Mouse (Mus musculus): ENCODE results near the gene Mbd3. TPM values are rescaled to one million over a fixed set of nuclear protein-coding genes. Genes with fewer than 3 reads are reported as not detected.

Gene Mbd3
- total RNA-seq, 2 experiments from 2014 or later = 139 to 150 TPM

DNA sequence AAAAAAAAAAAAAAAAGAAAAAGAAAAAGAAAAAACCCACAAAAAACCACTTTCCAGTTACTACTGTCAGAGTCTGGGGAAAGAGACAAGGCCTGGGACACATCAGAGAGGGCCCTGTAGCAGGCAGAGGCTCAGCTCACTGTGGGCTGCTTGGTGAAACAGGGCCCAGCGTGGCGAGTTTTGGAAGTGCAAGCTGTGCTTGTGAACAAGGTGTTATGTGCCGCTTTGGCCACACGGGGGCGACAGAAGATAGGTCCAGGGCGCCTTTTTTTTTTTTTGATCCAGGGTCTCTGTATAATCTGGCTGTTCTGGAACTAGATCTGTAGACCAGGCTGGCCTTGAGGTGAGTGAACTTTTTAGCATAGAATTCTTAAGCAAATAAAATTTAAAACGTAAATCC, 23.2 kb downstream of the Mbd3 start:
- peak; percentile 94 for TF ChIP-seq CTCF (IDR thresholded peaks at IDR 0.05)
- Histone ChIP-seq H3K4me3 (no peak overlapping the region), H3K27ac (no peak overlapping the region)
- intact Hi-C loops (cut with DNase I) = loop anchor here (10.0 kb wide), 1 partner anchor 201 kb away; the partner anchor contains the start of genes 1600002K03Rik and Efna2
- DNase-seq (ENCODE audit: extremely low spot score in 1 of 2, low spot score in 2 of 2) = peak; percentile 83 to 88

DNA sequence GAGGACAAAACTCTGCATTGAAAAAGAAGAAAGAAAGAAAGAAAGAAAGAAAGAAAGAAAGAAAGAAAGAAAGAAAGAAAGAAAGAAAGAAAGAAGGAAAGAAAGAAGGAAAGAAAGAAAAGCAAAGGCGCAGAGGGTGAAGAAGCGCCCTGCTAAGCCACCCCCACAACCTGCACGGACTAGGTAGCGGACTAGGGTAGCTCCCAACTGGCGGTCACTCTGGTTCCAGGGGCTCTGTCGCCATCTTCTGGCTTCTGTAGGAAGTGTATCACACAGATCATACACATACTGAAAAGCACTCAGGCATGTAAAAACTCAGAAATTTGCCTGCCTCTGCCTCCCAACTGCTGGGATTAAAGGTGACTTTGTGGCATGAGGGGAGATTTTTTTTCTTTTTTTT, 25.3 kb downstream of the Mbd3 start:
- intact Hi-C loops (cut with DNase I) = loop anchor here (1.0 to 10.0 kb wide), 4 partner anchors 23 to 199 kb away; partner anchors contain the start of genes 1600002K03Rik, Apc2 and Efna2
- peak; percentile 83 for TF ChIP-seq CTCF (IDR thresholded peaks at IDR 0.05)
- Histone ChIP-seq H3K27ac (no peak overlapping the region), H3K4me3 (no peak overlapping the region)
- peak; percentile 73 to 75 for DNase-seq (ENCODE audit: extremely low spot score in 1 of 2, low spot score in 2 of 2)

DNA sequence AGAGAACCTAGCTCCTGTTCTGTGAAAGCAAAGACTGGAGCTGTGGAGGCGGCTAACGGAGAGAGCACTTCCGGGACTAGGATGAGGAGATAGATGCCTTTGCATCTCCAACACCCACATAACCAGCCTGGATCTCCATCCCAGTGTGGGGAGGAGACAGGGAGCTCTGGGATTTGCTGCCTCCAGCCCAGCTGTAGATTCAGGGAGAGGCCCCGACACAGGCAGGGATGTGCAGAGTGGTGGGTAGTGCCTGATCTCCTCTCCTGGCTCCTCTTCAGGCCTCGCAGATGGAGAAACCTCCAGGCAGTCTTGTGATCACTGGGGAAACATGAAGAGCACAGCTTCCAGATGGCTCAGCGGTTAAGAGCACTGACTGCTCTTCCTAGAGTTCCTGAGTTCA, 26.6 kb downstream of the Mbd3 start:
- H3K27ac ChIP-seq = peak overlapping the region; percentile 70
- intact Hi-C loops (cut with DNase I) = loop anchor here (10.0 kb wide), 1 partner anchor 198 kb away; the partner anchor contains the start of genes 1600002K03Rik and Efna2

DNA sequence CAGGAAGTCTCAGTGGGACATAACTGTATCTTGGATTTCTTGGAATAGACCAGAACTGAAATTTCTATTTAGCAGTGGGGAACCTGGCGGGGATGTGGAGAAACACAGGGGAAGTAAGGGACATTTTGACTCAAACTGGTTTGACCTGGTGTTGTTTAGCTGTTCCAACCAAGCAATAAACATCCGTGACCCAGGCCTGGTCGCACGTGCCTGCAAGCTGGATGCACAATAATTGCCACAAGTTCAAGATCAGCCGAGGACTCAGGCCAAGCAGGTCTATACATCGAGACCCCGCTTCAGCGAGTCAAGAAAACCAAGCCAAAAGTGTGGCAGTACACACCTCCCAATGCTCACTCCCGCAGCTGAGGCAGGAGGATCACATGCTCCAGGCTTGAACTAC, 27.4 kb downstream of the Mbd3 start:
- Histone ChIP-seq H3K27ac (peak overlapping the region; percentile 70), H3K4me3 (no peak overlapping the region)
- no peak for TF ChIP-seq CTCF (IDR thresholded peaks at IDR 0.05)
- intact Hi-C loops (cut with DNase I) = loop anchor here (2.0 to 10.0 kb wide), 2 partner anchors 15 to 197 kb away; partner anchors contain the start of genes 1600002K03Rik, Efna2 and Plk5
- DNase-seq (ENCODE audit: extremely low spot score in 1 of 2, low spot score in 2 of 2) = no peak

More for the DNA sequence above, 26.6 kb downstream of the Mbd3 start:
- peak in 1 of 2 experiments; percentile 38 for DNase-seq (ENCODE audit: extremely low spot score in 1 of 2, low spot score in 2 of 2)
- TF ChIP-seq CTCF (IDR thresholded peaks at IDR 0.05) = no peak
- H3K4me3 ChIP-seq = no peak overlapping the region

DNA sequence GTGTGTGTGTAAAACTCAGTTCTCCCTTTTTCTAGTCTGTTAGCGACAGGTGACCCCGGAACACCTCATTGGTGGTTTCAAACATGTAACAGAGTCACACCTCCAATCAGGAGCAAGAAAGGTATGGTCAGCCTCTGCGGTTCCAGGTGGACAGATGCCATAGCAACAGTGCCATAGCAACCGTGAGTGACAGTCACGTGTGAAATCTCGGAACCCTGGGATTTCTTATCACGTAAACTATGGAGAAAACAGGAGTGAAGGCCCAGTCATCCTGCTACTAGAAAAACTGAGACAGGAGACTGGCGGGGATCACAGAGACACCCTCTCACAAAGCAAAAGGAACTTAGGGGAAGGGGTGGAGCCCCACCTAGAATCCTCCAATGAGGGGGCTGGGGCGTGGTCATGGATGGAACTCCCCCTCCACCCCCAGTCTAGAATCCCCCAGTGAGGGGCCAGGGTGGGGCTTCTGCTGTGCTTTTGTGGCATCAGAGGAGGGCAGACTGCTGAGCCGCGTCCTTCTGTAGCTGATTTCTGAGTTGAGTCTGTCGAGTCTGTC, 27.9 kb downstream of the Mbd3 start:
- no peak overlapping the region for H3K4me3 ChIP-seq
- no peak for TF ChIP-seq CTCF (IDR thresholded peaks at IDR 0.05)
- intact Hi-C loops (cut with DNase I) = loop anchor here (2.0 to 10.0 kb wide), 2 partner anchors 15 to 197 kb away; partner anchors contain the start of genes 1600002K03Rik, Efna2 and Plk5

DNA sequence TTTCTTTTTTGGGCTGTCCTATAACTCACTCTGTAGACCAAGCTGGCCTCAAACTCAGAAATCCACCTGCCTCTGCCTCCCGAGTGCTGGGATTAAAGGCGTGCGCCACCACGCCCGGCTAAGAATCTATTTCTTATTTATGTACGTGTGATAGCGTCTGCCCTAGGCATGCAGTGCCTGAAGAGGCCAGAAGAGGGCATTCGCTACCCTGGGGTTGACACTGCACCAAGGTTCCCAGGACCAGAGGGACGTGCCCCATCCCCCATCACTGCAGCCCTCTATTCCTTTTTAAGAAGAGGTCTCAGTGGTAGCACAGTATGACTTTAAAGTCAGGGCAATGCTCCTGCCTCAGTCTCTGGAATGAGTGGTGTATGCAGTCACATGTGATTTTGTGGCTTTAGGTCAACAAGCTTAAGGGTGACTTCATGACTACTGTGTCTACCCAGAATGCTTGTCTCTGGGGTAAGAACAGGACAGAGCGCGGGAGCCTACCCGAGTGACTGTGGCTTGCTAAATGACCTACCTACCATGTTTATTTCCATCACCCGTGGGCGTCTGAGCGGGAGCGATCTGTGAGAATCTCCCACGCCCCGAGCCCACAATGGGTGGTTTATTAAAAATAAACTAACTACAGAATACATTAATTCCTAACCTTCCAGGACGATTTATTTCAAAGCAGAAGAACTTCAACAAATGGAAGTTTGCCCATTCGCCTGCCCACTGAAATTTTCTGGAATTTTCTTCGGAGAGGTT, 29.2 kb downstream of the Mbd3 start:
- intact Hi-C loops (cut with DNase I) = loop anchor here (2.0 to 10.0 kb wide), 2 partner anchors 13 to 195 kb away; partner anchors contain the start of genes 1600002K03Rik, Efna2 and Plk5
- Histone ChIP-seq H3K27ac (peak overlapping the region; percentile 36; the same call in 1 of the 2 replicates), H3K4me3 (no peak overlapping the region)
- no peak for DNase-seq (ENCODE audit: extremely low spot score in 1 of 2, low spot score in 2 of 2)
- TF ChIP-seq CTCF (IDR thresholded peaks at IDR 0.05) = peak; percentile 33; the same call in 1 of the 2 replicates

More for the DNA sequence above, 27.9 kb downstream of the Mbd3 start:
- peak; percentile 43 to 54 for DNase-seq (ENCODE audit: extremely low spot score in 1 of 2, low spot score in 2 of 2)
- peak overlapping the region; percentile 47 for H3K27ac ChIP-seq

DNA sequence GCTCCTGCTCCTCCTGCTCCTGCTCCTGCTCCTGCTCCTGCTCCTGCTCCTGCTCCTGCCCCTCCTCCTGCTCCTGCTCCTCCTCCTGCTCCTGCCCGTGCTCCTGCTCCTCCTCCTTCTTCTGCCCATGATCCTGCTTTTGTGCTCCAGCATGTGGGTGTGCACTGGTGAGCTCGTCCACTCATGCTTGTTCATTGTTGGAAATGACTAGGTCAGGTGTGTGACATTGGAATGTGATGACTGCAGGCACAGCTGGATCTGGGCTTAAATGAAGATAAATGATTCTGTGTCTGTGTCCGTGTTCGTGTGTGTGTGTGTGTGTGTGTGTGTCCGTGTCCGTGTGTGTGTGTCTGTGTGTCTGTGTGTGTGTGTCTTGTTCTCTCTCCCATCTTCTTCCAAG, 31.0 kb downstream of the Mbd3 start:
- intact Hi-C loops (cut with DNase I) = no loop called here
- H3K27ac ChIP-seq = no peak overlapping the region
- H3K4me3 ChIP-seq = no peak overlapping the region
- no peak for DNase-seq (ENCODE audit: extremely low spot score in 1 of 2, low spot score in 2 of 2)
- no peak for TF ChIP-seq CTCF (IDR thresholded peaks at IDR 0.05)

DNA sequence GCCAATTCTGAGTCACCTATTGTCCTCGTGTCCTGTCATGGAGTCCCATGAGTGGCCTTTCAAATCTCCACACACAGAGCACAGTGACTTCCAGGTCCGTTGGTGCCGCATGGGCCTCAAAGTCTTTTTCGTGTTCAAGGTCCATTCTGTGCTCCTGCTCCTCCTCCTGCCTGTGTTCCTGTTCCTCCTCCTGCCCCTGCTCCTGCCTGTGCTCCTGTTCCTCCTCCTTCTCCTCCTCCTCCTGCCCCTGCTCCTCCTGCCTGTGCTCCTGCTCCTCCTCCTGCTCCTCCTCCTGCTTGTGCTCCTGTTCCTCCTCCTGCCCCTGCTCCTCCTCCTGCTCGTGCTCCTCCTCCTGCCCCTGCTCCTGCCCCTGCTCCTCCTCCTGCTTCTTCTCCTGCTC, 31.4 kb downstream of the Mbd3 start:
- H3K27ac ChIP-seq = no peak overlapping the region
- intact Hi-C loops (cut with DNase I) = no loop called here
- no peak for DNase-seq (ENCODE audit: extremely low spot score in 1 of 2, low spot score in 2 of 2)
- H3K4me3 ChIP-seq = no peak overlapping the region
- no peak for TF ChIP-seq CTCF (IDR thresholded peaks at IDR 0.05)

DNA sequence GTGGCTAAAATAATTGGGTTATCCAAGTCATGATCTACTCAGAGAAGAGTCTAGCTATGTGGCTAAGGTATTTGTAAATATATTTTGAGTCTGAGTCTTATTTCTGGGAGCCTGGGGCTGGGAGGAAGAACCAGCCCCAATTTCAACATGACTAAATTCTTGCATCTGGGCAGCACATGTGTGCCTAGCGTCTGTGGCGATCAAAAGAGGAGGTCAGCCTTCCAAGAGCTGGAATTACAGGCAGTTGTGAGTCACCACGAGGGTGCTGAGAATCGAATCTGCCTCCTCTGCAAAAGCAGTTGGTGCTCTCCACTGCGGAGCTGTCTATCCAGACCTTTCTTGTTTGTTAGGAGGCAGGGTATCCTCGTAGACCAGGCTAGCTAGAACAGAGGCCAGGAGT, 33.6 kb downstream of the Mbd3 start:
- intact Hi-C loops (cut with DNase I) = no loop called here

DNA sequence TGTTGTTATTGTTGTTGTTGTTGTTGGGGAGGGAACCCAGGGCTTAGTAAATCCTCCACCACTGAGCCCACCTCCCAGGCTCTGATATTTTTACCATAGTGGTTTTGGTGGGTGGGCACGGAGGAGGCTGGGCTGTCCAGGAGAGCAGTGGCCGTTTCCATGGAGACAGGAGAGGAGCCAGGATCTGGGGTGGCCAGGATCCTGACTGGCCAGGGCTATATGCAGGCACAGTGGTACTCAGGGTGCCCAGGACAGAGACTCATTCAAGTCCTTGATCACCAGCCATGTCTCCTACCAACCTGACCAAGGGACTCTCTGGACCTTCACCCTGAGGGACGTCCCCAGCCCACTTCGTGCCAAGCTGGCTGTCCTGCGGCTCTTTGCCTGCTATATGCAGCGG, 35.6 kb downstream of the Mbd3 start:
- intact Hi-C loops (cut with DNase I) = no loop called here
- DNase-seq (ENCODE audit: extremely low spot score in 1 of 2, low spot score in 2 of 2) = no peak

More for the DNA sequence above, 33.6 kb downstream of the Mbd3 start:
- no peak for DNase-seq (ENCODE audit: extremely low spot score in 1 of 2, low spot score in 2 of 2)
- no peak overlapping the region for H3K4me3 ChIP-seq
- no peak overlapping the region for H3K27ac ChIP-seq
- TF ChIP-seq CTCF (IDR thresholded peaks at IDR 0.05) = no peak

DNA sequence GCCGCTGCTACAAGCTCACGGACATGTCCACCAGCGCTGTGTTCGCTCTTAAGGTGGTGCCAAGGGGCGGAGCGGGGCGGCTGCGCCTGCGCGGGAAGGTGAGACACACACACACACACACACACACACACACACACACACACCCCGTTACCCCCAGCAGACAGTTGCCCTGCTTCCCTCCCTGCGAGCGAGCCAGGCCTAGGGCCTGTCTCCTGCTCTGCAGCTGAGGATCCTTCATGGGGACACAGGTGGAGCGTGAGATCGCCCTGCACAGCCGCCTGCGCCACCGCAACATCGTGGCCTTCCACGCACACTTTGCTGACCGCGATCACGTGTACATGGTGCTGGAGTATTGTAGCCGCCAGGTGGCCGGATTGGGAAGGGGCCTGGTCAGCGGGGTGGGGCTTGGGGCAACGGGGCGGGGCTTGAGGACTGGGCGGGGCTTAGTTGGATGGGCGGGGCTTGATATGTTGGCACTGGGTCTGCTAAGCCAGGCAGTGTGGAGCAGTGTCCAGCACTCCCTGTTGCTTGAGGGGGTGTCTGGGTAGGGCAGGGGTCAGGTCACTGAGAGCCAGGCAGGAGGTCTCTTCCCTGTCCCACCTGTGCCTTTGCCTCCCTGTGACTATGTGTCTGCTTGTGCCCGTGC, 41.2 kb downstream of the Mbd3 start:
- TF ChIP-seq CTCF (IDR thresholded peaks at IDR 0.05) = no peak
- intact Hi-C loops (cut with DNase I) = loop anchor here (2.0 kb wide), 1 partner anchor 13 kb away; no protein-coding TSS in a partner anchor
- Histone ChIP-seq H3K4me3 (0 out of 2 replicates have a peak overlapping the region, but pooled peaks have one; percentile 22), H3K27ac (no peak overlapping the region)
- DNase-seq (ENCODE audit: extremely low spot score in 1 of 2, low spot score in 2 of 2) = no peak

More for the DNA sequence above, 35.6 kb downstream of the Mbd3 start:
- H3K4me3 ChIP-seq = no peak overlapping the region
- no peak for TF ChIP-seq CTCF (IDR thresholded peaks at IDR 0.05)
- H3K27ac ChIP-seq = no peak overlapping the region

Data from left cerebral cortex, adult 2 months (tissue).